25 mouse cellular contexts compared by ENCODE assay signal in the genomic region with DNA sequence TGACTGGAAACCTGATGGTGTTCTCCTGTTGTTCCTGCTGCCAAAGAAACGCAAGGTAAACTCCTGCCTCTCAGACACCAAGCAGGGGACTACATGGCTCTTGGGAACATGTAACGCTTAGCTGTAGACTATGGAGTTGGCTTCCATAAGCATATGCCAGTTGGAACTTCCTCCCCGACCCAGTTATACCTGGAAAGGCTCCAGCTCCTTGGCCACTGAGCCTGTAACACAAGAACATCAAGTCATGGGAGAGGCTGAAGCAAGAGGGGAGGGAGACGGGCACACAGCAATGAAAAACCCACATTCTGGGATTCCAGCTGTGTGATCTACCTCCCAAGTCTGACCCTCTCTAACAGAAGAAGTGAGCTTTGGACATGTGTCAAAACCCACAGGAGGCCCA. TPM values are rescaled to one million over a fixed set of nuclear protein-coding genes. Genes with fewer than 3 reads are reported as not detected.
DNase-seq lines count a peak whose midpoint lies in the region; ATAC-seq and TF ChIP-seq lines count a peak whose summit lies in the region.
"Had no signal": no experiment of that assay in that cellular context is flagged by ENCODE, and none has a peak within 500 bp of the region (broad histone marks: within the 10 kb centered on the region; RNA-seq: fewer than 3 reads in every experiment).

No protein-coding gene starts in this region.

- peak overlapping the region; percentile 75 for H3K4me3 ChIP-seq in liver, embryonic 13.5 days (replicated peaks)
- H3K4me3 ChIP-seq in liver, embryonic 11.5 days (ENCODE audit: low read depth, low read length), result no peak overlapping the region
- peak overlapping the region; percentile 5 to 30 for H3K4me3 ChIP-seq in liver, embryonic 14.5 days (ENCODE audit: insufficient read depth in 1 of 2, low read depth in 2 of 2, low read length in 2 of 2)
- no peak overlapping the region for H3K4me3 ChIP-seq in intestine, embryonic 15.5 days (replicated peaks)
- H3K4me3 ChIP-seq: embryonic facial prominence, embryonic 15.5 days; forebrain, embryonic 12.5 days; limb, embryonic 10.5 days; megakaryocyte, embryonic 14.5 days had no signal

- H3K4me1 ChIP-seq in liver, embryonic 13.5 days (replicated peaks), result peaks cover 85% of the 10 kb centered on the region
- peaks cover 24% of the 10 kb centered on the region for H3K4me1 ChIP-seq in liver, embryonic 11.5 days (replicated peaks; ENCODE audit: control insufficient read depth, insufficient read depth, low read length)
- H3K4me1 ChIP-seq in liver, embryonic 14.5 days (replicated peaks; ENCODE audit: control insufficient read depth in 2 of 2, insufficient read depth in 2 of 2, low read length in 1 of 2), result peaks cover 27 to 42% of the 10 kb centered on the region in 2 experiments
- H3K4me1 ChIP-seq in intestine, embryonic 15.5 days (replicated peaks), result peaks cover 10% of the 10 kb centered on the region
- H3K4me1 ChIP-seq: forebrain, embryonic 12.5 days had no signal

- TF ChIP-seq CTCF in liver, embryonic 14.5 days (IDR thresholded peaks at IDR 0.05; ENCODE audit: low read depth), result no peak

- peak; percentile 75 for DNase-seq in gastrocnemius, adult 18-20 months (ENCODE audit: low spot score)
- DNase-seq in gastrocnemius, postnatal 10 days, result no peak
- DNase-seq in liver, embryonic 13.5 days, result no peak
- no peak for DNase-seq in liver, embryonic 11.5 days (ENCODE audit: low spot score)
- DNase-seq in liver, embryonic 14.5 days (ENCODE audit: low read depth in 3 of 3, low spot score in 3 of 3), result no peak
- no peak for DNase-seq in spleen, postnatal 10 days (ENCODE audit: low spot score in 2 of 2)
- DNase-seq: heart, adult 18-20 months; heart, postnatal 4 days; kidney, adult 11 months; lung, adult 18-20 months; lung, postnatal 14 days; midbrain, embryonic 14.5 days; right cerebral cortex, postnatal 14 days had no signal

- H3K36me3 ChIP-seq in liver, embryonic 13.5 days, result peaks cover 97% of the 10 kb centered on the region
- peaks cover 47% of the 10 kb centered on the region for H3K36me3 ChIP-seq in liver, embryonic 11.5 days (ENCODE audit: control insufficient read depth, insufficient read depth, low read length)
- H3K36me3 ChIP-seq in liver, embryonic 14.5 days (replicated peaks; ENCODE audit: control insufficient read depth, insufficient read depth, low read depth), result peaks cover 89% of the 10 kb centered on the region
- no peaks in the 10 kb centered on the region for H3K36me3 ChIP-seq in intestine, embryonic 15.5 days
- H3K36me3 ChIP-seq: embryonic facial prominence, embryonic 15.5 days; forebrain, embryonic 12.5 days; limb, embryonic 10.5 days had no signal

- H3K4me2 ChIP-seq in liver, embryonic 13.5 days, result peak overlapping the region; percentile 93
- H3K4me2 ChIP-seq in liver, embryonic 11.5 days, result no peak overlapping the region
- peak overlapping the region; percentile 76 for H3K4me2 ChIP-seq in liver, embryonic 14.5 days (ENCODE audit: low read depth)
- H3K4me2 ChIP-seq in intestine, embryonic 15.5 days (replicated peaks), result no peak overlapping the region
- H3K4me2 ChIP-seq: embryonic facial prominence, embryonic 15.5 days; forebrain, embryonic 12.5 days had no signal

- peak overlapping the region; percentile 99 for H3K27ac ChIP-seq in liver, embryonic 13.5 days
- no peak overlapping the region for H3K27ac ChIP-seq in liver, embryonic 11.5 days (ENCODE audit: low read depth, low read length)
- H3K27ac ChIP-seq in liver, embryonic 14.5 days, result no peak overlapping the region
- H3K27ac ChIP-seq in intestine, embryonic 15.5 days, result no peak overlapping the region
- H3K27ac ChIP-seq: embryonic facial prominence, embryonic 15.5 days; forebrain, embryonic 12.5 days; hindbrain, postnatal 0 days; limb, embryonic 10.5 days; stomach, postnatal 0 days had no signal

- 0 out of 2 replicates have a peak, but pooled peaks cover 4% of the 10 kb centered on the region for H3K9me3 ChIP-seq in liver, embryonic 13.5 days (replicated peaks)
- H3K9me3 ChIP-seq in liver, embryonic 11.5 days (ENCODE audit: control insufficient read depth, low read length), result no peaks in the 10 kb centered on the region
- no peaks in the 10 kb centered on the region for H3K9me3 ChIP-seq in liver, embryonic 14.5 days (ENCODE audit: control insufficient read depth, low read length)
- H3K9me3 ChIP-seq in intestine, embryonic 15.5 days, result no peaks in the 10 kb centered on the region
- H3K9me3 ChIP-seq: embryonic facial prominence, embryonic 15.5 days; forebrain, embryonic 12.5 days; limb, embryonic 10.5 days had no signal

- 90% methylated on average over 4 of the region's 4 CpGs for WGBS in liver, embryonic 13.5 days (ENCODE audit: insufficient replicate concordance)
- 86% methylated on average over 4 of the region's 4 CpGs for WGBS in liver, embryonic 11.5 days
- 91% methylated on average over 4 of the region's 4 CpGs for WGBS in liver, embryonic 14.5 days (ENCODE audit: insufficient replicate concordance)
- WGBS in intestine, embryonic 15.5 days, result 86% methylated on average over 4 of the region's 4 CpGs

- ATAC-seq in liver, embryonic 13.5 days (ENCODE audit: low read depth), result no peak
- no peak for ATAC-seq in liver, embryonic 11.5 days (replicated peaks; ENCODE audit: low FRiP score)
- ATAC-seq in liver, embryonic 14.5 days (ENCODE audit: insufficient read depth), result no peak
- ATAC-seq in intestine, embryonic 15.5 days, result no peak
- ATAC-seq: hindbrain, postnatal 0 days had no signal

- TF ChIP-seq EP300 in liver, embryonic 14.5 days (IDR thresholded peaks at IDR 0.05; ENCODE audit: low read depth), result no peak

- peak overlapping the region; percentile 97 for H3K9ac ChIP-seq in liver, embryonic 13.5 days
- H3K9ac ChIP-seq in liver, embryonic 11.5 days (ENCODE audit: low read depth, low read length), result no peak overlapping the region
- H3K9ac ChIP-seq in liver, embryonic 14.5 days (replicated peaks), result peak overlapping the region; percentile 40
- no peak overlapping the region for H3K9ac ChIP-seq in intestine, embryonic 15.5 days
- H3K9ac ChIP-seq: embryonic facial prominence, embryonic 15.5 days; forebrain, embryonic 12.5 days had no signal

- no peaks in the 10 kb centered on the region for H3K27me3 ChIP-seq in liver, embryonic 13.5 days
- no peaks in the 10 kb centered on the region for H3K27me3 ChIP-seq in liver, embryonic 11.5 days (replicated peaks; ENCODE audit: control insufficient read depth, insufficient read depth, low read length)
- H3K27me3 ChIP-seq in liver, embryonic 14.5 days (ENCODE audit: control insufficient read depth, insufficient read depth, low read length), result no peaks in the 10 kb centered on the region
- no peaks in the 10 kb centered on the region for H3K27me3 ChIP-seq in intestine, embryonic 15.5 days (replicated peaks)
- H3K27me3 ChIP-seq: embryonic facial prominence, embryonic 15.5 days had no signal

RNA-seq across cellular contexts. Expression of gene Tnfrsf14, which starts 6.1 kb away (rescaled TPM):
- 1 to 10 TPM; 1.3 to 1.9 TPM for total RNA-seq in gastrocnemius, adult 18-20 months (2021)
- 1 to 10 TPM; 1.8 to 4.2 TPM for total RNA-seq in gastrocnemius, postnatal 10 days (2021)
- 49.5 and 51.7 TPM in 2 replicates for polyA plus RNA-seq in liver, embryonic 13.5 days (2015; fragmentation: Nextera tagmentation; extraction: Ambion mirVana)
- polyA plus RNA-seq in liver, embryonic 11.5 days (2014; fragmentation: Nextera tagmentation; extraction: Ambion mirVana), result 23.1 and 24.4 TPM in 2 replicates
- 122 and 308 TPM in 2 replicates for polyA plus RNA-seq in liver, embryonic 14.5 days (2012; rRNA removed)
- polyA plus RNA-seq in liver, embryonic 14.5 days (2014; fragmentation: Nextera tagmentation; extraction: Ambion mirVana), result 37.0 and 38.7 TPM in 2 replicates
- polyA plus RNA-seq in intestine, embryonic 15.5 days (2015; fragmentation: Nextera tagmentation; extraction: Ambion mirVana), result 3.0 and 3.6 TPM in 2 replicates
- polyA plus RNA-seq: midbrain, embryonic 14.5 days; neural tube, embryonic 14.5 days had no signal

RNA-seq across cellular contexts. Expression of gene Fam213b, which starts 23.4 kb away (rescaled TPM):
- total RNA-seq in gastrocnemius, adult 18-20 months (2021), result 10 to 100 TPM; 69.5 to 73.0 TPM
- 100 to 1,000 TPM; 121 to 143 TPM for total RNA-seq in gastrocnemius, postnatal 10 days (2021)
- polyA plus RNA-seq in liver, embryonic 13.5 days (2015; fragmentation: Nextera tagmentation; extraction: Ambion mirVana), result 9.0 and 9.2 TPM in 2 replicates
- 17.4 and 20.1 TPM in 2 replicates for polyA plus RNA-seq in liver, embryonic 11.5 days (2014; fragmentation: Nextera tagmentation; extraction: Ambion mirVana)
- polyA plus RNA-seq in liver, embryonic 14.5 days (2012; rRNA removed), result 4.0 and 5.8 TPM in 2 replicates
- 9.3 and 9.8 TPM in 2 replicates for polyA plus RNA-seq in liver, embryonic 14.5 days (2014; fragmentation: Nextera tagmentation; extraction: Ambion mirVana)
- 32.0 and 37.2 TPM in 2 replicates for polyA plus RNA-seq in intestine, embryonic 15.5 days (2015; fragmentation: Nextera tagmentation; extraction: Ambion mirVana)

RNA-seq across cellular contexts. Expression of gene Hes5, which starts 38.4 kb away (rescaled TPM):
- not detected for total RNA-seq in gastrocnemius, adult 18-20 months (2021)
- under 1 TPM in 1 of 2 experiments, not detected in 1; 0.36 TPM for total RNA-seq in gastrocnemius, postnatal 10 days (2021)
- polyA plus RNA-seq in liver, embryonic 13.5 days (2015; fragmentation: Nextera tagmentation; extraction: Ambion mirVana), result 0.08 and 0.23 TPM in 2 replicates
- polyA plus RNA-seq in liver, embryonic 11.5 days (2014; fragmentation: Nextera tagmentation; extraction: Ambion mirVana), result 0.63 TPM in 1 of 2 replicates, not detected in the other
- polyA plus RNA-seq in liver, embryonic 14.5 days (2012; rRNA removed), result 0.04 and 0.16 TPM in 2 replicates
- polyA plus RNA-seq in liver, embryonic 14.5 days (2014; fragmentation: Nextera tagmentation; extraction: Ambion mirVana), result not detected in 2 replicates
- 1.8 and 2.5 TPM in 2 replicates for polyA plus RNA-seq in intestine, embryonic 15.5 days (2015; fragmentation: Nextera tagmentation; extraction: Ambion mirVana)
- total RNA-seq: adrenal gland, adult 18-20 months; heart, postnatal 4 days had no signal
- polyA plus RNA-seq: C2C12 had no signal

RNA-seq across cellular contexts. Expression of gene Pank4, which starts 41.6 kb away (rescaled TPM):
- 10 to 100 TPM; 31.9 to 35.6 TPM for total RNA-seq in gastrocnemius, adult 18-20 months (2021)
- 10 to 100 TPM; 26.1 to 28.7 TPM for total RNA-seq in gastrocnemius, postnatal 10 days (2021)
- polyA plus RNA-seq in liver, embryonic 13.5 days (2015; fragmentation: Nextera tagmentation; extraction: Ambion mirVana), result 23.9 and 27.0 TPM in 2 replicates
- 44.2 and 47.2 TPM in 2 replicates for polyA plus RNA-seq in liver, embryonic 11.5 days (2014; fragmentation: Nextera tagmentation; extraction: Ambion mirVana)
- polyA plus RNA-seq in liver, embryonic 14.5 days (2012; rRNA removed), result 27.9 and 32.5 TPM in 2 replicates
- 19.5 and 21.6 TPM in 2 replicates for polyA plus RNA-seq in liver, embryonic 14.5 days (2014; fragmentation: Nextera tagmentation; extraction: Ambion mirVana)
- 34.2 and 36.1 TPM in 2 replicates for polyA plus RNA-seq in intestine, embryonic 15.5 days (2015; fragmentation: Nextera tagmentation; extraction: Ambion mirVana)

RNA-seq across cellular contexts. Expression of gene Mmel1, which starts 52.9 kb away (rescaled TPM):
- total RNA-seq in gastrocnemius, adult 18-20 months (2021), result not detected
- total RNA-seq in gastrocnemius, postnatal 10 days (2021), result under 1 TPM; 0.68 to 0.78 TPM
- polyA plus RNA-seq in liver, embryonic 13.5 days (2015; fragmentation: Nextera tagmentation; extraction: Ambion mirVana), result 2.4 TPM in 2 replicates
- 0.25 and 0.31 TPM in 2 replicates for polyA plus RNA-seq in liver, embryonic 11.5 days (2014; fragmentation: Nextera tagmentation; extraction: Ambion mirVana)
- 2.1 and 2.4 TPM in 2 replicates for polyA plus RNA-seq in liver, embryonic 14.5 days (2012; rRNA removed)
- polyA plus RNA-seq in liver, embryonic 14.5 days (2014; fragmentation: Nextera tagmentation; extraction: Ambion mirVana), result 2.7 and 2.9 TPM in 2 replicates
- polyA plus RNA-seq in intestine, embryonic 15.5 days (2015; fragmentation: Nextera tagmentation; extraction: Ambion mirVana), result 0.20 and 0.34 TPM in 2 replicates
- polyA plus RNA-seq: kidney, embryonic 16.5 days; large intestine, adult 2 months; stomach, postnatal 0 days had no signal

Comparison
In these comparisons a context has a peak if more than half of its experiments do, and no peak if none do; other contexts are left out.
1. H3K4me2 ChIP-seq: peak in liver, embryonic 13.5 days (single experiment) and liver, embryonic 14.5 days (single experiment); none in liver, embryonic 11.5 days (single experiment) and intestine, embryonic 15.5 days (single experiment).
2. H3K4me3 ChIP-seq: peak in liver, embryonic 13.5 days (single experiment) and liver, embryonic 14.5 days (2 of 2); none in liver, embryonic 11.5 days (single experiment) and intestine, embryonic 15.5 days (single experiment).
3. H3K9ac ChIP-seq: peak in liver, embryonic 13.5 days (single experiment) and liver, embryonic 14.5 days (single experiment); none in liver, embryonic 11.5 days (single experiment) and intestine, embryonic 15.5 days (single experiment).